Mouse (Mus musculus): ENCODE results near the gene Arhgap24.

The Arhgap24 gene

GRCm38 (mm10) chr5:102481215-102482211, at the start of gene Arhgap24:
Gene Arhgap24 (plus strand): TSS chr5:102481391.
- peak; percentile 45 for DNase-seq (ENCODE audit: low read depth, low spot score)

- DNase-seq (ENCODE audit: low read depth, low spot score): no peak
Observed at GRCm38 (mm10) chr5:102434182-102434581, 47.0 kb upstream of the Arhgap24 start.

GRCm38 (mm10) chr5:102436581-102436980, 44.6 kb upstream of the Arhgap24 start:
- DNase-seq (ENCODE audit: low read depth, low spot score): no peak

DNA sequence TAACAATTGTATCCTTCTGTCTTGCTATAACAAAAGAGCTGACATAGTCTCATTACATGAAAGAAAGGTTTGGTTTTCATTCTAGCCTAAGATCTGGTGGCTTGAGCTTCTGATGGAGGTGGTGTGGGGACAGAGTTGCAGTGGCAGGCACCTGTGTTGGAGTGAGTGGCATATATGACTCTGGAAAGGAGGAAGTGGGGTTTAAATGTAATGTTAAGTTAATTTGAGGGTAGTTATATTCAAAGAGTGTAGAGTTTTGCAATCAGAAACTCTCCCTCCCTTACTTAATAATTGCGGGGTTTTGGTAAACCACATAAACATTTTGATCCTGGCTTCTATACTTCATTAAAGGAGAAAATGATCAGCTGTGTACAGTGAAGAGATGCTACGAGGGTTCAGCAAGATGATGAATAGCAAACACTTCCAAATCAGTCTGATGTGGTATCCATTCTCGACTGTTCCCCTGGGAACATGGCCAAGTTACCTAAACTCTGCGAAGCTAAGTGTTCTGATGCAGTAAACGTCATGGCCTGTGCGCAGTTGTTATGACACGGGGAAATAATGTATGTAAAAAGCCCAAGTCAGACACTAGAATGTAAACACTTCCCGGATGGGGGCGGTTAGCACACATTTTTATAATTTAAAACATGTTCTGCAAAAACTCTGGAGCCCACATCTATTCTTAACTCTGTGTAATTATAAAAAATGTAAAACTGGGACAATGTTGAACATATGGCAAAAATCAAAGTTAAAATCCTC, 41.9 kb upstream of the Arhgap24 start:
- no peak for DNase-seq (ENCODE audit: low read depth, low spot score)

- DNase-seq (ENCODE audit: low read depth, low spot score): no peak
Observed at GRCm38 (mm10) chr5:102447436-102447835, 33.8 kb upstream of the Arhgap24 start.

DNA sequence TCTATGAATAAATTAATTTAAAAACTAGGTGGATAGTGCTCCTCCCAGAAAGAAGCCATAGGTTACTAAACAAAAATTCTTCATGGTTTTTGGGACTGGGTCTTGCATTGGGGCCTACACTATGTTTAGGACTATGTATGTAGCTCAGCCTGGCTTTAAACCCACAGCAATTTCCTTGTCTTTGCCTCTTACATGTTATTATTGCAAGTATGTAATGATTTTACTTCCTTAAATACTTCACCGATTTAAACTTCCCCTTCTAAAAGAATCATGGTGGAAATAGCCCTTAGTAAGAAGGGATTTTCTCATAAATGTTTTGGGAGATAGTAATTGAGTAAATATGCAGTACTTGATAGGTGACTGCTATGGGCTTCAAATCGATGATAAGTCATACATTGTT, 30.3 kb upstream of the Arhgap24 start:
- DNase-seq (ENCODE audit: low read depth, low spot score): no peak

DNA sequence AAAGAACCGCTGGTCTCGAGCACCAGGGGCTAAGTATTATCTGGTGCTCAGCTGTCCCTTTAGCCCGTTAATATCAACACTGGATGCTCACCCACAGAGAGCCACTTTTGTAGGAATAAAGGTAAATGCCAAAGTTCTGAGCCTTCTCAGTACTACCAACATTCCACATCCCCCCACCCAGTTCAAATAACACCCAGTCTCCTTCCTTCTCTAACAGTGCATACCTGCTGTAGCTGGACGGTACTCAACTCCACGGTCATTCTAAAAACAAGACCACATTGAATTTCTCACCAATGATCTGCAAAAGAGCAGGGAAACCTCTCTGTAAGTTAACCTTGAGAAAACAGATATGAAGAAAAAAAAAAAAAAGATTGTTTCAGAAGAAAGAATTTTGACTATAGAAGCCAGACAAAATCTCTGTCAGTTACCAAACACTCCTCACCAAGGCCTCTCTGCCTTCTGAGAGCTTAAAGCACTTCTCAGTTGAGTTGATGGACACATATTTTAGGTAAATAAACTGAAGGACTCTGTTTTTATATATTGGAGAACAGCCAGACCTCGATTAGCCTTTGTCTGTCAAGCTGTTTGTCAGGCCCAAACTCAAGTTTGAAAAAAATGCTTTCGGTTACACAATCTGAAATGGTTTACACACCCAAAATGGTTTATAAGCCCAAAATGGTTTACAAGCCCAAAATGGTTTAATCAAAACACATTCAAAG, 29.0 kb upstream of the Arhgap24 start:
- DNase-seq (ENCODE audit: low read depth, low spot score): no peak

DNA sequence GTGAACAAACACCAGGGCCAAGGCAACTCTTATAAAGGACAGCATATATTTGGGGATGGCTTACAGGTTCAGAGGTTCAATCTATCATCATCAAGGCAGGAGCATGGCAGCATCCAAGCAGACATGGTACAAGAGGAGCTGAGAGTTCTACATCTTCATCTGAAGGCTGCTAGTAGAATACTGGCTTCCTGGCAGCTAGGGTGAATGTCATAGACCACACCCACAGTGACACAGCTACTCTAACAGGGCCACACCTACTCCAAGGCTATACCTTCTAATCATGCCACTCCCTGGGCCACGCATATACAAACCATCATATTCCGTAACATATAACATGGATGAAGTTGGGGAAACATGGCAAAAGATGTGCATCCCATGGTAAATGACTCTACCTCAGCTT, 27.9 kb upstream of the Arhgap24 start:
- no peak for DNase-seq (ENCODE audit: low read depth, low spot score)

GRCm38 (mm10) chr5:102455247-102455646, 25.9 kb upstream of the Arhgap24 start:
- no peak for DNase-seq (ENCODE audit: low read depth, low spot score)

GRCm38 (mm10) chr5:102460452-102461197, 20.6 kb upstream of the Arhgap24 start:
- no peak for DNase-seq (ENCODE audit: low read depth, low spot score)

DNA sequence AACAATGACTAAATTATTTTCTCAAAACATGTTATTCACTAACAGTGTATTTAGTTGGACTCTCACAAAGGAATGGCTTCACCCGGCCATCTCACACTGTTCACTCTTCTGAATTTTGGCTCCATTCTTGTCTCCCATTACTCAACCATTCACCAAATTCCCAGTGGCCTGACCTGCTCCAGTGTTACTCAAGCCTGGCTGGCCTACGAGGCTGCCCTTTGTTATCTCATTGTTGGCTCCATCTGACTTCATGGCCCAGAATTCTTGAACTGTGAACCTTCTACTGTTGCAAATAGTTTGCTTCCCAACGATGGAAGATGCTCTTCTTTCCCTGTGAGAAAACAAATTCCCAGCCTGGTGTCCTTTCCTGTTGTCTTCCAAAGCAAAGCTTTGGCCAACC, 18.2 kb upstream of the Arhgap24 start:
- DNase-seq (ENCODE audit: low read depth, low spot score): no peak

DNA sequence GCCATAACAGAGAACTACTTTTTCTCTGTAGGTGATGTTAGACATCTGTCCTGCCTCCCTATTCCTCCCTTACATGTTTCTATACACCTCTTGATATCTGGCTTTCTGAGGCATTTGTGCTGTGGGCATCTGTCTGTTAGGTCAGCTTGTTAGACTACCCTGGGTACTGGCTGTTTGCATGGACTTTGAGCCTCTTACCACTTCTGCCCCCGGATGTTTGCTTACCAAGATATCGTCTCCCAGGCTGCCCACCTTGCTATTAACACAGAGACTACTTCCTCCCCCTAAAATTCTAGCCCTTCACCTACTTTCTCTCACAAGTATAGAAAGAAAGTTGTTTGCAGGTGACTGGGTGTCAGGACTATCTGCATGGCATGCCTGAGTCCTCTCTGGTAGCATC, 15.8 kb upstream of the Arhgap24 start:
- DNase-seq (ENCODE audit: low read depth, low spot score): no peak

DNA sequence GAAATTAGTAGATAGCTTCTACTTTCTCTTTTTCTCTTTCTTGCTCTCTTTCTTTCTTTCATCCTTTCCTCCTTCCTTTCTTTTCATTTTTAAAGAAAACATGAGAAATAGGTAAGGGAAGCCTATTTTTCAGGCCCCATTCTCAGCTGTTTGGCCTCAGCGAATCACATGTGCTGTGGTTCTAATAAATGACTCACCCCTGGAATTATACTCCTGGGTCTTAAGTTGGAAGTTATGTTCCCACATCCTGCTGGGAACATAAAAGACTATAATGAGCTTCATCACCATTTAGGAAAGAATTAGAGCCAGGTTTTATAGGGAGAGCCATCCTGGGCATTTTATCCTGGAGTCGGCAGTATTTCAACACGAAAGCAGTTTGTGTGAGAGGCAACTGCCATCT, 12.9 kb upstream of the Arhgap24 start:
- DNase-seq (ENCODE audit: low read depth, low spot score): no peak

DNA sequence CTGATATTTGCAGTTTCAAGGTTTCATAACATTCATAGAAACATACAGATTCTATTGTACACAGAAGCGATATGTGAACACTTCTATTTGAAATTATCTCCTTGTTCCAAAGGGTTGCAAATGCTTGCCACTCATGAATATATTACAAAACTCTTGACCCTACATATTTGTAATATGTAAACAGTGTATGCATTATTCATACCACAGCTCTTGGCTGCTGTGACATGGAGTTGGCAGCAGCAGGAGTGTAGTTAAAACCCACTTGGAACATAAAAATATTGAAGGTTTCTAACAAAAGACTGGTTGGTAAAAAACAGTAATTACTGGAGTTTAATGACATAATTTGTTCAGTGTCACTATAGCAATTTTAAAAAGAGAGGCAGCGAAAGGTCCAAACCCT, 10.9 kb upstream of the Arhgap24 start:
- no peak for DNase-seq (ENCODE audit: low read depth, low spot score)

DNA sequence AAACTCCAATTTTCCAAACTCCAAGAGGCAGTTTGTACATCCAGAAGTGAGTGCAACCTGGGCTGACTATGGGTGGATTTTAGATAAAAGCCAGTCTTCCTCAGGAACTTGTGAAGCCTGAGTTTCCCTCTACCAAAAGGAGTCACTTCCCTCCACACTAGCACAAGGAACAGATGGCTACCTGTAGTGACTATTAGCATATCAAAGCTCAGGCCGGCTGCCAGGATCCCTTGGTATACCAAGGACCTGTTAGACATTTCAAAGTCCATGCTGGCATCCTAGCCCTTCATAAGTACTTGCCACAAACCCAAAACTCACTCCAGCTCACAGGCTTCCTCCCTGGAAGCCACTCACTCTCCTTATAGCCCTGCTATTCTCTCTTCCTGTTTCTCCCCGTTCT, 3.1 kb upstream of the Arhgap24 start:
- peak; percentile 39 for DNase-seq (ENCODE audit: low read depth, low spot score)

DNA sequence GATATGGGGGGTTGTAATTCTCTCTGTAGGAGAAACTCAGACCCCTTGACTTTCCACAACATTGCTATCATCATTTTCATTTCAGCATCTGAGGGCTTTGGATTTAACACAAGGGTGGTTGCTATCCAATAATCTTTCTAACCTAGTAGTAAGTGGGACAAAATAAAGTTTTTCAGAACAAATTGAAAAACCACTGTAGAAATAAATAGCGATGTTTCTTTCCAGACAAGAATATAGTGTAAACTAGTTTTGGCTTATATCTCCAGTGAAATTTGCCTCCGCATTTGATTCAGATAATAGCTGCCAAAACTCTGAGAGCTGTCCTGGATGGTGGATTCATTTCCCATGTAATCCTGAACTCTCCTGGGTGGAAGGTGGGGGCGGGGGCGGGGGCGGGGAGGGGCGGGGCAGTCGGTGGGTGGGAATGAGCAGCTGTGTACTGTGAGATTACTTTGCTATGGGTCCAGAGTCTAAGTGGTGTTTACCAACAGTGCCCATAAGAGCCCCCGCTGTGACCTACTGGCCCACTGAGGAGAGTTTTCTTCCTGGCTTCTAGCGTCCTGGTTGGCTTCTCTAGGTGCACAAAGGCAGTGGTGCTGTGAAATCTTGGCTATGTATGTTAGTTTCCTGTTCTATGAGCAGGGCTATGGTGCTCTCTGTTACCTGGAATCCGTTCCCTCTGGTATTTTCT, 2.2 kb downstream of the Arhgap24 start:
- no peak for DNase-seq (ENCODE audit: low read depth, low spot score)

GRCm38 (mm10) chr5:102491554-102491953, 10.4 kb downstream of the Arhgap24 start:
- no peak for DNase-seq (ENCODE audit: low read depth, low spot score)

GRCm38 (mm10) chr5:102492152-102492551, 11.0 kb downstream of the Arhgap24 start:
- DNase-seq (ENCODE audit: low read depth, low spot score): no peak

GRCm38 (mm10) chr5:102494827-102495226, 13.6 kb downstream of the Arhgap24 start:
- no peak for DNase-seq (ENCODE audit: low read depth, low spot score)

DNA sequence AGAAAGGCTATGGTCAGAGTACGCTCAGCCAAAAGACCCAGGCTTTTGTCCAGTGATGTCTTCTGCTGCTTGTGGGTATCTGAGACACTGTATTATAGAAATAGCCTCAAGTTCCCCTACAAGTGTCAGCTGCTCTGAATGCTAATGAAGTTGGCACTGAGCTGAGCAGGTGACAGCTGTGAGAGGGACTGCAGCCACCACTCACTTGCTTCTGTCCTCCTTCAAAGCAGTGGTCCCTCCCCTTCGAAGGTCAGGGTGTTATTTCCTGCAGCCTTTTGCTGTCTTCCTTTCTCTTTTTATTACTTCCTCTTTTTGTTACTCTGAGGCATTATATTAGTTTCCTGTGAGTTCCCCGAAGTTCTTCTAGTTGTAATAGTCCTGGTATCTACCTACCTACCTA, 16.0 kb downstream of the Arhgap24 start:
- no peak for DNase-seq (ENCODE audit: low read depth, low spot score)

GRCm38 (mm10) chr5:102498747-102499146, 17.6 kb downstream of the Arhgap24 start:
- no peak for DNase-seq (ENCODE audit: low read depth, low spot score)

Measured in R1 (cell line).